Comparison of ENCODE assay signal across 8 mouse cellular contexts in genomic region chr7:16399820-16400688, GRCm38 (mm10). TPM values are rescaled to one million over a fixed set of nuclear protein-coding genes. Genes with fewer than 3 reads are reported as not detected.
DNase-seq lines count a peak whose midpoint lies in the region; ATAC-seq and TF ChIP-seq lines count a peak whose summit lies in the region.

No protein-coding gene starts in this region.

- ATAC-seq in Patski, result peak; percentile 75
- peak; percentile 96 for ATAC-seq in hindbrain, embryonic 13.5 days (ENCODE audit: low FRiP score)

- in situ Hi-C loops in Patski (cut with MboI; ENCODE audit: low pct_unique_long_range_greater_than_20kb), result loop anchor here (5.0 kb wide), 3 partner anchors 32 to 217 kb away; no protein-coding TSS in a partner anchor

- peak overlapping the region; percentile 100 for H3K9ac ChIP-seq in hindbrain, embryonic 13.5 days

- H3K27me3 ChIP-seq in Patski, result no peaks in the 10 kb centered on the region
- H3K27me3 ChIP-seq in hindbrain, embryonic 13.5 days, result no peaks in the 10 kb centered on the region

- POLR2A ChIA-PET in Patski (lab: Charles Lee), result interaction anchor here (0.8 to 2.1 kb wide), 5 partner anchors 13 to 103 kb away, joined by 3 to 16 read pairs (median 4); no protein-coding TSS in a partner anchor

- peak; percentile 94 for DNase-seq in Patski (ENCODE audit: low read depth, low spot score)
- DNase-seq in cerebellum, postnatal 14 days, result peak; percentile 100
- DNase-seq in frontal cortex, postnatal 14 days (ENCODE audit: low spot score in 2 of 2), result peak; percentile 97 to 98
- peak; percentile 99 for DNase-seq in layer of hippocampus, postnatal 36 days
- peak; percentile 98 for DNase-seq in lung, postnatal 36 days
- peak; percentile 100 for DNase-seq in retina, postnatal 1 day
- DNase-seq in urinary bladder, adult 18-20 months (ENCODE audit: low spot score in 2 of 2), result peak; percentile 92 to 98

- H3K4me3 ChIP-seq in hindbrain, embryonic 13.5 days, result peak overlapping the region; percentile 94

- H3K27ac ChIP-seq in hindbrain, embryonic 13.5 days, result peak overlapping the region; percentile 100

- H3K36me3 ChIP-seq in hindbrain, embryonic 13.5 days, result no peaks in the 10 kb centered on the region

- H3K9me3 ChIP-seq in hindbrain, embryonic 13.5 days, result no peaks in the 10 kb centered on the region

- no peak for TF ChIP-seq CTCF in Patski (IDR thresholded peaks at IDR 0.05)

- peak overlapping the region; percentile 91 for H3K4me2 ChIP-seq in hindbrain, embryonic 13.5 days

- CTCF ChIA-PET in Patski (lab: Charles Lee), result interaction anchor here (1.1 to 6.5 kb wide), 5 partner anchors 17 to 88 kb away, joined by 3 to 56 read pairs (median 9); no protein-coding TSS in a partner anchor

- H3K4me1 ChIP-seq in hindbrain, embryonic 13.5 days (replicated peaks), result peaks cover 23% of the 10 kb centered on the region

- 0% methylated on average over 77 of the region's 77 CpGs for WGBS in hindbrain, embryonic 13.5 days

RNA-seq across cellular contexts. Expression of gene Zc3h4, which starts 0.7 kb away (rescaled TPM):
- polyA plus RNA-seq in Patski (2021), result 41.9 TPM
- polyA plus RNA-seq in hindbrain, embryonic 13.5 days (2015; fragmentation: Nextera tagmentation; extraction: Ambion mirVana), result 17.4 and 18.6 TPM in 2 replicates
- total RNA-seq in layer of hippocampus, postnatal 36 days (2021), result 10 to 100 TPM; 54.7 to 60.4 TPM

RNA-seq across cellular contexts. Expression of gene Sae1, which starts 12.4 kb away (rescaled TPM):
- 244 TPM for polyA plus RNA-seq in Patski (2021)
- 259 and 260 TPM in 2 replicates for polyA plus RNA-seq in hindbrain, embryonic 13.5 days (2015; fragmentation: Nextera tagmentation; extraction: Ambion mirVana)
- total RNA-seq in layer of hippocampus, postnatal 36 days (2021), result 10 to 100 TPM; 88.7 to 97.5 TPM

RNA-seq across cellular contexts. Expression of gene Tmem160, which starts 52.5 kb away (rescaled TPM):
- 86.0 TPM for polyA plus RNA-seq in Patski (2021)
- polyA plus RNA-seq in hindbrain, embryonic 13.5 days (2015; fragmentation: Nextera tagmentation; extraction: Ambion mirVana), result 55.9 and 60.8 TPM in 2 replicates
- 10 to 100 TPM; 61.4 to 77.2 TPM for total RNA-seq in layer of hippocampus, postnatal 36 days (2021)

Comparison
In these comparisons a context has a peak if more than half of its experiments do, and no peak if none do; other contexts are left out.
1. Peak in every context shown above with its lines: DNase-seq, ATAC-seq, H3K4me3 ChIP-seq and H3K27ac ChIP-seq.